Mouse (Mus musculus): Measurements from ENCODE around the gene Egln3. TPM values are rescaled to one million over a fixed set of nuclear protein-coding genes. Genes with fewer than 3 reads are reported as not detected.

The Egln3 gene
- polyA plus RNA-seq, 1 experiment from 2014 or later, result 5.8 TPM

GRCm38 (mm10) chr12:54232456-54232855, 28.8 kb upstream of the Egln3 start:
- no peak overlapping the region for H3K27ac ChIP-seq (replicated peaks; ENCODE audit: low read depth, low read length)
- no peak for ATAC-seq (replicated peaks; ENCODE audit: insufficient number of reproducible peaks, low FRiP score, low TSS enrichment, low read depth)
- H3K9me3 ChIP-seq (replicated peaks; ENCODE audit: control insufficient read depth, low read length), result no peaks in the 10 kb centered on the region
- no peaks in the 10 kb centered on the region for H3K4me1 ChIP-seq (ENCODE audit: control insufficient read depth, insufficient read depth, low read length)
- H3K9ac ChIP-seq (replicated peaks; ENCODE audit: low read length), result no peak overlapping the region
- no peaks in the 10 kb centered on the region for H3K27me3 ChIP-seq (ENCODE audit: control insufficient read depth, insufficient read depth, low read length)
- peak; percentile 59 for DNase-seq (ENCODE audit: low spot score)
- H3K4me2 ChIP-seq (ENCODE audit: low read depth, low read length), result no peak overlapping the region
- H3K4me3 ChIP-seq (ENCODE audit: low read depth, low read length), result no peak overlapping the region
- H3K36me3 ChIP-seq (replicated peaks; ENCODE audit: control insufficient read depth, insufficient read depth, low read depth, low read length), result no peaks in the 10 kb centered on the region
- 37% methylated on average over 5 of the region's 5 CpGs for WGBS

DNA sequence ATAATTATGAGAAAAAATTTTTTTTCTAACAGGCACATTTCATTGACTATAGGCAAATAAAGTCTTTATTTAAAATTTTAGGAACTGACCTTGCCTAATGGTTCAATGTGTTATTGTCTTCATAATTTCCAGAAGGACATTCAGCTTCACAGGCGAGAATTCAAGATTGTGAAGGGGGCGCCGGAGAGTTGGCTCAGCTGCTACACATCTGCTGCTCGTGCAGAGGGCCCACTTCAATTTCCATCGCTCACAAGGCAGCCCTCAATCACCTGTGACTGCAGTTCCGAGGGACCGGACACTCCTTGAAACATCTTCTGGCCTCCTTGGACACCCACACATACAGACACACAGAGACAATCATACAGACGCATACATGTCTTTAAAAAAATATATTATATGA, 23.9 kb upstream of the Egln3 start:
- WGBS, result 76% methylated on average over 8 of the region's 8 CpGs
- H3K9me3 ChIP-seq (replicated peaks; ENCODE audit: control insufficient read depth, low read length), result no peaks in the 10 kb centered on the region
- H3K9ac ChIP-seq (replicated peaks; ENCODE audit: low read length), result no peak overlapping the region
- no peak for ATAC-seq (replicated peaks; ENCODE audit: insufficient number of reproducible peaks, low FRiP score, low TSS enrichment, low read depth)
- no peak overlapping the region for H3K4me2 ChIP-seq (ENCODE audit: low read depth, low read length)
- no peaks in the 10 kb centered on the region for H3K36me3 ChIP-seq (replicated peaks; ENCODE audit: control insufficient read depth, insufficient read depth, low read depth, low read length)
- DNase-seq (ENCODE audit: low spot score), result no peak
- no peak overlapping the region for H3K4me3 ChIP-seq (ENCODE audit: low read depth, low read length)
- H3K27me3 ChIP-seq (ENCODE audit: control insufficient read depth, insufficient read depth, low read length), result no peaks in the 10 kb centered on the region
- no peak overlapping the region for H3K27ac ChIP-seq (replicated peaks; ENCODE audit: low read depth, low read length)
- no peaks in the 10 kb centered on the region for H3K4me1 ChIP-seq (ENCODE audit: control insufficient read depth, insufficient read depth, low read length)

- Histone ChIP-seq H3K9ac (replicated peaks; ENCODE audit: low read length) (no peak overlapping the region), H3K4me2 (ENCODE audit: low read depth, low read length) (no peak overlapping the region), H3K27ac (replicated peaks; ENCODE audit: low read depth, low read length) (no peak overlapping the region), H3K9me3 (replicated peaks; ENCODE audit: control insufficient read depth, low read length) (no peaks in the 10 kb centered on the region), H3K4me3 (ENCODE audit: low read depth, low read length) (no peak overlapping the region), H3K36me3 (replicated peaks; ENCODE audit: control insufficient read depth, insufficient read depth, low read depth, low read length) (no peaks in the 10 kb centered on the region), H3K27me3 (ENCODE audit: control insufficient read depth, insufficient read depth, low read length) (no peaks in the 10 kb centered on the region), H3K4me1 (ENCODE audit: control insufficient read depth, insufficient read depth, low read length) (no peaks in the 10 kb centered on the region)
- ATAC-seq (replicated peaks; ENCODE audit: insufficient number of reproducible peaks, low FRiP score, low TSS enrichment, low read depth), result no peak
- 51% methylated on average over 2 of the region's 2 CpGs for WGBS
- DNase-seq (ENCODE audit: low spot score), result no peak
Measured at GRCm38 (mm10) chr12:54226341-54226740, 22.7 kb upstream of the Egln3 start.

DNA sequence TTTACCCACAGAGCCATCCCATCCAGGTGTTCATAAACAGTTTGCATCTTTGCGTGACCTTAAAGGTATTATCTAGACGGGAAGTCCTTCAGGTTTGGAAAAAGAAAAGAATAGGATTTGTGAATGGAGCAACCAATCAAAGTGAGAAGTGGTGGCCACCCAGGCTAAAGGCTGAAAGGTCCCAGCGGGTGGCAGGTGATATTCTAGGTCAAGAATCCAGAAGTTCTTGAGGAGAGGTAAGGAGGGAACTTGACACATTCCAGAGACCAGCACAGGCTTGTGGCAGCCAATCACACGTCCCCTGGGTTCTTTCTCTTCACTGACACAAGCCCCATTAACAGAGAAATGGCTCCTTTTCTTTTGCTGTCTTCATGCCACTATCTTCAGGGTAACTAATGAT, 21.9 kb upstream of the Egln3 start:
- no peak overlapping the region for H3K4me2 ChIP-seq (ENCODE audit: low read depth, low read length)
- H3K4me1 ChIP-seq (ENCODE audit: control insufficient read depth, insufficient read depth, low read length), result no peaks in the 10 kb centered on the region
- WGBS, result 66% methylated on average over 4 of the region's 4 CpGs

DNA sequence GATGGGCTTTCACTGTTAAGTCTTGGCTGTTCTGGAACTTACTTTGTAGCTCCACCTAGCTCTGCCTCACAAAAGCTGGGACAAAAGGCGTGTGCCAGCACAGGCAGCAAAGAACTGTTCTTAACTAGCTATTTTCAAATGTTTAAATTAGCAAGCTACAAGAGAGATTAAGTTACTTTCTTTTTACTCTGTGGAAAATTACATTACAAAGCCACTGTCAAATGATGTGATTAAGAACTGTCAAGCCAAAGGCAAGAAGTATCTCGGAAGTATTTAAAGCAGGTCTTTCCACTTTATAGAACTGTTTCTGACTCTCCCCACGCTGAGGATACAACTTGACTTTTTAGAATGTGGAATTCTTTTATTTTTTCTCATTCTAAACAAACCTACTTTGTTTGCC, 21.4 kb upstream of the Egln3 start:
- Histone ChIP-seq H3K4me2 (ENCODE audit: low read depth, low read length) (no peak overlapping the region), H3K9me3 (replicated peaks; ENCODE audit: control insufficient read depth, low read length) (no peaks in the 10 kb centered on the region), H3K27ac (replicated peaks; ENCODE audit: low read depth, low read length) (no peak overlapping the region), H3K4me1 (ENCODE audit: control insufficient read depth, insufficient read depth, low read length) (no peaks in the 10 kb centered on the region), H3K27me3 (ENCODE audit: control insufficient read depth, insufficient read depth, low read length) (no peaks in the 10 kb centered on the region), H3K9ac (replicated peaks; ENCODE audit: low read length) (no peak overlapping the region), H3K4me3 (ENCODE audit: low read depth, low read length) (no peak overlapping the region), H3K36me3 (replicated peaks; ENCODE audit: control insufficient read depth, insufficient read depth, low read depth, low read length) (no peaks in the 10 kb centered on the region)
- DNase-seq (ENCODE audit: low spot score) (no peak), ATAC-seq (replicated peaks; ENCODE audit: insufficient number of reproducible peaks, low FRiP score, low TSS enrichment, low read depth) (no peak)
- 65% methylated on average over 3 of the region's 3 CpGs for WGBS

More for the DNA sequence above, 21.9 kb upstream of the Egln3 start:
- ATAC-seq (replicated peaks; ENCODE audit: insufficient number of reproducible peaks, low FRiP score, low TSS enrichment, low read depth) (no peak), DNase-seq (ENCODE audit: low spot score) (no peak)
- H3K27ac ChIP-seq (replicated peaks; ENCODE audit: low read depth, low read length), result no peak overlapping the region
- no peaks in the 10 kb centered on the region for H3K9me3 ChIP-seq (replicated peaks; ENCODE audit: control insufficient read depth, low read length)
- no peaks in the 10 kb centered on the region for H3K27me3 ChIP-seq (ENCODE audit: control insufficient read depth, insufficient read depth, low read length)
- H3K4me3 ChIP-seq (ENCODE audit: low read depth, low read length), result no peak overlapping the region
- no peaks in the 10 kb centered on the region for H3K36me3 ChIP-seq (replicated peaks; ENCODE audit: control insufficient read depth, insufficient read depth, low read depth, low read length)
- no peak overlapping the region for H3K9ac ChIP-seq (replicated peaks; ENCODE audit: low read length)

GRCm38 (mm10) chr12:54222036-54222760, 18.5 kb upstream of the Egln3 start:
- WGBS, result 77% methylated on average over 12 of the region's 12 CpGs
- H3K27ac ChIP-seq (replicated peaks; ENCODE audit: low read depth, low read length), result no peak overlapping the region
- no peak overlapping the region for H3K4me2 ChIP-seq (ENCODE audit: low read depth, low read length)
- H3K27me3 ChIP-seq (ENCODE audit: control insufficient read depth, insufficient read depth, low read length), result no peaks in the 10 kb centered on the region
- no peak for ATAC-seq (replicated peaks; ENCODE audit: insufficient number of reproducible peaks, low FRiP score, low TSS enrichment, low read depth)
- H3K4me3 ChIP-seq (ENCODE audit: low read depth, low read length), result no peak overlapping the region
- no peaks in the 10 kb centered on the region for H3K9me3 ChIP-seq (replicated peaks; ENCODE audit: control insufficient read depth, low read length)
- no peaks in the 10 kb centered on the region for H3K36me3 ChIP-seq (replicated peaks; ENCODE audit: control insufficient read depth, insufficient read depth, low read depth, low read length)
- DNase-seq (ENCODE audit: low spot score), result no peak
- no peak overlapping the region for H3K9ac ChIP-seq (replicated peaks; ENCODE audit: low read length)
- H3K4me1 ChIP-seq (ENCODE audit: control insufficient read depth, insufficient read depth, low read length), result no peaks in the 10 kb centered on the region

DNA sequence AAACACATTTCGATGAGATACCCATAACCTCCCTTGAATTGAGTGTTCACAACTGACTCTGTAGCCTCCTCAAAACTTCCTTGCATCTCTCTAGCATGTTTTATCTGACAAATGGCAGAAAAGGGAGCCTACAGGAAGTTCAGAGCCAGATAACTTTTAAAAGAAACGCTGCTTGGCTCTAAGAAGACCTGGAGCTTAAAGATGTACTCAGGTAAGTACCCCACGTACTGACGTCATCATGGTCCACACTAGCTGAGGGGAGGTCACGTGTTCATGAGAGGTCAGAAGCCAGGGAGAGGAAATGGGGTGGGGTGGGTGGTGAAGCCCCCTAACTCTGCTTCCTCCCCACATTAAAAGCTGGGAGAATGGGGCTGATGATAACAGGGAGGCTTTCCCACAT, 13.0 kb upstream of the Egln3 start:
- no peaks in the 10 kb centered on the region for H3K4me1 ChIP-seq (ENCODE audit: control insufficient read depth, insufficient read depth, low read length)
- H3K9me3 ChIP-seq (replicated peaks; ENCODE audit: control insufficient read depth, low read length), result no peaks in the 10 kb centered on the region
- H3K4me3 ChIP-seq (ENCODE audit: low read depth, low read length), result no peak overlapping the region
- WGBS, result 74% methylated on average over 5 of the region's 5 CpGs
- no peaks in the 10 kb centered on the region for H3K27me3 ChIP-seq (ENCODE audit: control insufficient read depth, insufficient read depth, low read length)
- ATAC-seq (replicated peaks; ENCODE audit: insufficient number of reproducible peaks, low FRiP score, low TSS enrichment, low read depth), result no peak
- H3K4me2 ChIP-seq (ENCODE audit: low read depth, low read length), result no peak overlapping the region
- no peak overlapping the region for H3K27ac ChIP-seq (replicated peaks; ENCODE audit: low read depth, low read length)
- no peak overlapping the region for H3K9ac ChIP-seq (replicated peaks; ENCODE audit: low read length)
- no peak for DNase-seq (ENCODE audit: low spot score)
- H3K36me3 ChIP-seq (replicated peaks; ENCODE audit: control insufficient read depth, insufficient read depth, low read depth, low read length), result no peaks in the 10 kb centered on the region

GRCm38 (mm10) chr12:54214426-54214825, 10.8 kb upstream of the Egln3 start:
- Histone ChIP-seq H3K27ac (replicated peaks; ENCODE audit: low read depth, low read length) (no peak overlapping the region), H3K36me3 (replicated peaks; ENCODE audit: control insufficient read depth, insufficient read depth, low read depth, low read length) (no peaks in the 10 kb centered on the region), H3K4me1 (ENCODE audit: control insufficient read depth, insufficient read depth, low read length) (no peaks in the 10 kb centered on the region), H3K4me3 (ENCODE audit: low read depth, low read length) (no peak overlapping the region), H3K9ac (replicated peaks; ENCODE audit: low read length) (no peak overlapping the region), H3K4me2 (ENCODE audit: low read depth, low read length) (no peak overlapping the region), H3K27me3 (ENCODE audit: control insufficient read depth, insufficient read depth, low read length) (no peaks in the 10 kb centered on the region), H3K9me3 (replicated peaks; ENCODE audit: control insufficient read depth, low read length) (no peaks in the 10 kb centered on the region)
- 81% methylated on average over 6 of the region's 6 CpGs for WGBS
- ATAC-seq (replicated peaks; ENCODE audit: insufficient number of reproducible peaks, low FRiP score, low TSS enrichment, low read depth), result no peak
- DNase-seq (ENCODE audit: low spot score), result no peak
